Mouse (Mus musculus) forebrain, embryonic 10.5 days (tissue): Measurements from ENCODE around the gene Akap2. TPM values are rescaled to one million over a fixed set of nuclear protein-coding genes. Genes with fewer than 3 reads are reported as not detected.

Experiments
- DNase-seq: peaks from one replicate; pipeline ENCODE4 v3.0.0-alpha.2; 2017; ENCODE audit warnings: low spot score; ENCODE audit errors: extremely low spot score
- H3K27ac ChIP-seq: fragments of 300-500 bp; sonication (generic); 2 replicates; pipeline ENCODE4 v1.5.1; 2016; ENCODE audit warnings: mild to moderate bottlenecking
- H3K27me3 ChIP-seq: fragments of 300-500 bp; sonication (generic); 2 replicates; pipeline ENCODE4 v1.6.1; 2016; ENCODE audit warnings: mild to moderate bottlenecking; ENCODE audit not compliant: poor library complexity, severe bottlenecking
- H3K36me3 ChIP-seq: fragments of 300-500 bp; sonication (generic); replicated peaks from 2 replicates; pipeline ENCODE4 v1.6.1; 2016; ENCODE audit warnings: mild to moderate bottlenecking, moderate library complexity
- H3K4me1 ChIP-seq: fragments of 300-500 bp; sonication (generic); 2 replicates; pipeline ENCODE4 v1.6.1; 2016
- H3K4me3 ChIP-seq: fragments of 300-500 bp; sonication (generic); 2 replicates; pipeline ENCODE4 v1.5.1; 2016; ENCODE audit warnings: mild to moderate bottlenecking, moderate library complexity
- H3K9me3 ChIP-seq: fragments of 300-500 bp; sonication (generic); 2 replicates; pipeline ENCODE4 v1.6.1; 2016; ENCODE audit warnings: mild to moderate bottlenecking, moderate library complexity
- WGBS: fragments of 180-500 bp; shearing (Covaris S2); methylation state at CpG from one replicate; pipeline ENCODE4 v1.1.7; 2016; 5-methylcytosine and 5-hydroxymethylcytosine counted together
- polyA plus RNA-seq: library from polyadenylated mRNA; unstranded; fragments of >200 nt; fragmentation: Nextera tagmentation; extraction: Ambion mirVana; gene quantifications from 2 replicates; pipeline ENCODE4 v1.2.1, GENCODE M21; 2016

Gene Akap2
- polyA plus RNA-seq, 1 experiment from 2014 or later = 18.3 TPM

GRCm38 (mm10) chr4:57684676-57685215 is 32.7 kb upstream of the Akap2 start:
- Histone ChIP-seq H3K27me3 (peaks cover 13% of the 10 kb centered on the region; the same call in 1 of the 2 replicates), H3K4me3 (no peak overlapping the region), H3K27ac (no peak overlapping the region), H3K9me3 (no peaks in the 10 kb centered on the region), H3K4me1 (peaks cover 26% of the 10 kb centered on the region), H3K36me3 (no peaks in the 10 kb centered on the region; the same call in 1 of the 2 replicates)
- DNase-seq = no peak
- WGBS = 88% methylated on average over 12 of the region's 12 CpGs

- no peak for DNase-seq
- no peaks in the 10 kb centered on the region; the same call in 1 of the 2 replicates for H3K36me3 ChIP-seq
- 76% methylated on average over 3 of the region's 3 CpGs for WGBS
- peaks cover 26% of the 10 kb centered on the region for H3K4me1 ChIP-seq
- no peak overlapping the region for H3K4me3 ChIP-seq
- H3K27me3 ChIP-seq = peaks cover 24% of the 10 kb centered on the region; the same call in 1 of the 2 replicates
- H3K9me3 ChIP-seq = no peaks in the 10 kb centered on the region
- H3K27ac ChIP-seq = no peak overlapping the region
These were observed 30.7 kb upstream of the Akap2 start for GRCm38 (mm10) chr4:57686736-57687135.

GRCm38 (mm10) chr4:57687583-57687982 is 29.9 kb upstream of the Akap2 start:
- Histone ChIP-seq H3K4me1 (peaks cover 25% of the 10 kb centered on the region), H3K36me3 (no peaks in the 10 kb centered on the region; the same call in 1 of the 2 replicates), H3K4me3 (no peak overlapping the region), H3K9me3 (no peaks in the 10 kb centered on the region), H3K27me3 (peaks cover 24% of the 10 kb centered on the region; the same call in 1 of the 2 replicates), H3K27ac (no peak overlapping the region)
- WGBS = 84% methylated on average over 3 of the region's 3 CpGs
- no peak for DNase-seq

- Histone ChIP-seq H3K4me1 (peaks cover 25% of the 10 kb centered on the region), H3K27me3 (peaks cover 24% of the 10 kb centered on the region; the same call in 1 of the 2 replicates), H3K4me3 (no peak overlapping the region), H3K9me3 (no peaks in the 10 kb centered on the region), H3K27ac (no peak overlapping the region), H3K36me3 (no peaks in the 10 kb centered on the region; the same call in 1 of the 2 replicates)
- no peak for DNase-seq
- WGBS = 76% methylated on average over 9 of the region's 9 CpGs
These were observed 29.3 kb upstream of the Akap2 start for GRCm38 (mm10) chr4:57688131-57688530.

- Histone ChIP-seq H3K9me3 (no peaks in the 10 kb centered on the region), H3K27me3 (peaks cover 24% of the 10 kb centered on the region; the same call in 1 of the 2 replicates), H3K4me1 (peaks cover 25% of the 10 kb centered on the region), H3K27ac (no peak overlapping the region), H3K4me3 (no peak overlapping the region), H3K36me3 (no peaks in the 10 kb centered on the region; the same call in 1 of the 2 replicates)
- no peak for DNase-seq
- 81% methylated on average over 6 of the region's 6 CpGs for WGBS
These were observed 27.5 kb upstream of the Akap2 start for GRCm38 (mm10) chr4:57690001-57690400.

- 38% methylated on average over 1 of the region's 1 CpGs for WGBS
These were observed 26.7 kb upstream of the Akap2 start for GRCm38 (mm10) chr4:57690805-57691204.

GRCm38 (mm10) chr4:57694356-57695136 is 22.9 kb upstream of the Akap2 start:
- H3K27me3 ChIP-seq = peaks cover 14% of the 10 kb centered on the region; the same call in 1 of the 2 replicates
- 80% methylated on average over 5 of the region's 5 CpGs for WGBS

More at GRCm38 (mm10) chr4:57690805-57691204, 26.7 kb upstream of the Akap2 start:
- Histone ChIP-seq H3K4me1 (peaks cover 25% of the 10 kb centered on the region), H3K4me3 (no peak overlapping the region), H3K27me3 (peaks cover 24% of the 10 kb centered on the region; the same call in 1 of the 2 replicates), H3K36me3 (no peaks in the 10 kb centered on the region; the same call in 1 of the 2 replicates), H3K27ac (no peak overlapping the region), H3K9me3 (no peaks in the 10 kb centered on the region)
- no peak for DNase-seq

GRCm38 (mm10) chr4:57696955-57697354 is 20.5 kb upstream of the Akap2 start:
- WGBS = 95% methylated on average over 11 of the region's 11 CpGs
- Histone ChIP-seq H3K4me3 (no peak overlapping the region), H3K9me3 (no peaks in the 10 kb centered on the region), H3K27ac (no peak overlapping the region), H3K27me3 (no peaks in the 10 kb centered on the region), H3K4me1 (no peaks in the 10 kb centered on the region), H3K36me3 (no peaks in the 10 kb centered on the region)
- DNase-seq = no peak

More at GRCm38 (mm10) chr4:57694356-57695136, 22.9 kb upstream of the Akap2 start:
- H3K4me3 ChIP-seq = no peak overlapping the region
- H3K36me3 ChIP-seq = no peaks in the 10 kb centered on the region; the same call in 1 of the 2 replicates
- H3K27ac ChIP-seq = no peak overlapping the region
- peaks cover 6% of the 10 kb centered on the region for H3K4me1 ChIP-seq
- no peak for DNase-seq
- no peaks in the 10 kb centered on the region for H3K9me3 ChIP-seq

- WGBS = 80% methylated on average over 12 of the region's 12 CpGs
- no peak for DNase-seq
- no peaks in the 10 kb centered on the region for H3K27me3 ChIP-seq
- no peak overlapping the region for H3K4me3 ChIP-seq
- H3K4me1 ChIP-seq = no peaks in the 10 kb centered on the region
- no peaks in the 10 kb centered on the region for H3K36me3 ChIP-seq
- no peak overlapping the region for H3K27ac ChIP-seq
- no peaks in the 10 kb centered on the region for H3K9me3 ChIP-seq
These were observed 19.4 kb upstream of the Akap2 start for GRCm38 (mm10) chr4:57697918-57698611.

GRCm38 (mm10) chr4:57701576-57701975 is 15.9 kb upstream of the Akap2 start:
- DNase-seq = no peak
- no peaks in the 10 kb centered on the region for H3K9me3 ChIP-seq
- no peak overlapping the region for H3K27ac ChIP-seq
- no peaks in the 10 kb centered on the region for H3K36me3 ChIP-seq
- H3K27me3 ChIP-seq = no peaks in the 10 kb centered on the region
- no peak overlapping the region for H3K4me3 ChIP-seq
- H3K4me1 ChIP-seq = no peaks in the 10 kb centered on the region
- 85% methylated on average over 5 of the region's 5 CpGs for WGBS

GRCm38 (mm10) chr4:57703574-57704470 is 13.6 kb upstream of the Akap2 start:
- DNase-seq = no peak
- H3K27ac ChIP-seq = no peak overlapping the region
- no peaks in the 10 kb centered on the region for H3K36me3 ChIP-seq
- H3K9me3 ChIP-seq = no peaks in the 10 kb centered on the region
- H3K4me3 ChIP-seq = no peak overlapping the region
- H3K4me1 ChIP-seq = no peaks in the 10 kb centered on the region
- 84% methylated on average over 11 of the region's 11 CpGs for WGBS
- H3K27me3 ChIP-seq = no peaks in the 10 kb centered on the region

GRCm38 (mm10) chr4:57704575-57704974 is 12.9 kb upstream of the Akap2 start:
- no peaks in the 10 kb centered on the region for H3K9me3 ChIP-seq
- 93% methylated on average over 7 of the region's 7 CpGs for WGBS
- H3K4me1 ChIP-seq = no peaks in the 10 kb centered on the region
- no peak overlapping the region for H3K4me3 ChIP-seq
- 0 out of 2 replicates have a peak, but pooled peaks cover 2% of the 10 kb centered on the region for H3K36me3 ChIP-seq
- H3K27ac ChIP-seq = no peak overlapping the region
- no peak for DNase-seq
- no peaks in the 10 kb centered on the region for H3K27me3 ChIP-seq
